Mouse (Mus musculus): ENCODE measurements around the gene Ctse. TPM values are rescaled to one million over a fixed set of nuclear protein-coding genes. Genes with fewer than 3 reads are reported as not detected.
"Not testable (repeated sequence)": the region's sequence is repeated elsewhere in the genome, so short reads cannot be mapped to it uniquely, and the experiment has no call there.

The Ctse gene
- polyA plus RNA-seq, 1 experiment = 0.65 TPM

DNA sequence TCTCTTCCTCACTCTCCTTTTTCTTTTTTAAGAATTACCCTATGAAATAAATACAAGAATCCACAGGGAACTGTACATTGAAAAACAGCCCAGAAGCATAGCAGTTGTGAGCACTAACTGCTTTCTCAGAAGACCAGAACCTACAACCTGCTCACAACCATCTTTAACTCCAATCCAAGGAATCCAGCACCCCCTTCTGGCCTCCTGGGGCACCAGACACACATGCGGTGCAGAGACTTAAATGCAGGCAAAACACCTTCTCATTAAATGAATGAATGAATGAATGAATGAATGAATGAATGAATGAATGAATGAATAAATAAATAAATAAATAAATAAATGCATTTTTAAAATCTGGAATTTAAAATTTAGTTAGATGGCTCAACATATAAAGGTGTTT lies 19.5 kb upstream of the Ctse start:
- no peaks in the 10 kb centered on the region for H3K4me1 ChIP-seq (ENCODE audit: control insufficient read depth, insufficient read depth, low read length)
- H3K4me3 ChIP-seq (replicated peaks; ENCODE audit: extremely low read depth, low read depth, low read length) = no peak overlapping the region
- 80% methylated on average over 1 of the region's 1 CpGs for WGBS
- no peak for TF ChIP-seq CTCF (IDR thresholded peaks at IDR 0.05; ENCODE audit: insufficient read depth, low read length)
- no peak for TF ChIP-seq POLR2A (IDR thresholded peaks at IDR 0.05; ENCODE audit: borderline replicate concordance, extremely low read depth, low read depth, low read length)
- no peak for DNase-seq

DNA sequence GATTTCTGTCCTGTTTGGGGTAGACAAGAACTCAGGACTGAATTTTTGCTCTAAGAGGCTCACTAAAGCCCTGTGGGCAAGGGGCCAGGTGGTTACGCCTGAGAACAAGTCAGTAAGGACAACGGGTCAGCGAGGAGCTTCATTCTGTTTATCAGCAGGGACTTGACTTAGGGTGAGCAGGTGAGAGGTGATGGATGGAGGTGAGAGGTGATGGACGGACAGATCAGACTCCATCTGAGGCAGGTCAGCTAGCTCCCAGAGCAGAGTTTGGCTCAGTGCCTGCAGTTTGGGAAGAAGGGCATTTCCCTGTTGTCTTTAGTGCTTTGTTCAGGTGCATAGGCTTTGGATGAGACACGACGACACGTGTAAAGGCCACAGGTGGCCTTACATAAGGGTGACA lies 18.8 kb upstream of the Ctse start:
- WGBS = 72% methylated on average over 7 of the region's 7 CpGs
- no peak for DNase-seq

DNA sequence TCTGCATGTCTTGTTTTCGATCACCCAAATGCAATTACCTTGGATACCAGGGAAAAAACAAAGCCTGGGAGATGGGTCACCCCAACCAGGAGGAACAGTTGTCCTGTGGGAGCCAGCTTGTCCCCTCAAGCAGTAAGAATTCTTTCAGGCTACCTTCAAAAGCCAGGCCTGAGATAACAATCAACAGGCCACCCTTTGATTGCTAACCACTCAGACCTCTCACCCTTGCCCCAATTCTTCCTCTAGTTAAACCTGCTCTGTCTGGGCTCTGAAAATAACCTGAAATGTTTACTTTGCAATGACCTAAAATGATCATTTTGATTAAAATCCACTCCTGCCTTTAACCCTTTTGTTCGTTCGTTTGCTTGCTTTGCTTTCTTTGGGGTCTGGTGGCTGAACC lies 14.5 kb upstream of the Ctse start:
- WGBS = 68% methylated on average over 3 of the region's 3 CpGs
- TF ChIP-seq CTCF (IDR thresholded peaks at IDR 0.05; ENCODE audit: insufficient read depth, low read length) (no peak), POLR2A (IDR thresholded peaks at IDR 0.05; ENCODE audit: borderline replicate concordance, extremely low read depth, low read depth, low read length) (no peak)
- DNase-seq = no peak
- Histone ChIP-seq H3K4me1 (ENCODE audit: control insufficient read depth, insufficient read depth, low read length) (no peaks in the 10 kb centered on the region), H3K4me3 (replicated peaks; ENCODE audit: extremely low read depth, low read depth, low read length) (no peak overlapping the region)

More for the DNA sequence above, 18.8 kb upstream of the Ctse start:
- TF ChIP-seq CTCF (IDR thresholded peaks at IDR 0.05; ENCODE audit: insufficient read depth, low read length) = no peak
- no peak for TF ChIP-seq POLR2A (IDR thresholded peaks at IDR 0.05; ENCODE audit: borderline replicate concordance, extremely low read depth, low read depth, low read length)
- Histone ChIP-seq H3K4me1 (ENCODE audit: control insufficient read depth, insufficient read depth, low read length) (no peaks in the 10 kb centered on the region), H3K4me3 (replicated peaks; ENCODE audit: extremely low read depth, low read depth, low read length) (no peak overlapping the region)

DNA sequence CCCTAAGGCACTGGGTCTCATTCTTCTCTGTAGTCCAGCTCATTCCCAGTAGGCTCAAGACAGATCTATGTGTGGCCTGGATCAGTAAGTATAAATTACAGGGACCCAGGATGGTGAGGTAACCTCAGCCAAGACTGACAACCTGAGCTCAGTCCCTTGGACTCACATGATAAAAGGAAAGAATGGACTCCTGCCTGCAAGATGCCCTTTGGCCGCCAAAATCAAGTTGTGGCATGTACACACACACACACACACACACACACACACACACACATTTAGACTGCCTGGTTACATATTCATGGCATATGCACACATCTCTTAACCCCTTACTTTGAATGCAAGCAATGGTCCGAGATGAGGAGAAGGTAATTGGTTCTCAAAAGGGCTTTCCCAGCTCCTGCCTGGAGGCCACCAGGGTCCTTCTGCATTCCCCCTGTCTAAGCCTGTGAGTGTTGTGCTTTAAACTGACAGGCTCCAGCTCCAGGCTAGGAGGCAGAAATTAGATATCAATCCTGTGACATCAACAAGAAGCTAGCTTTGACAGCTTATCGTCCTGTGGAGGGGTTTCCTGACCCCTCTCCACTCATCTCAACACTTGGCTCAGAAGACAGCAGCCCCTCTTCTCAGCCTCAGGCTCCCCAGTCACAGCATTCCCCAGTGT lies 13.8 kb upstream of the Ctse start:
- no peak overlapping the region for H3K4me3 ChIP-seq (replicated peaks; ENCODE audit: extremely low read depth, low read depth, low read length)
- DNase-seq = no peak
- H3K4me1 ChIP-seq (ENCODE audit: control insufficient read depth, insufficient read depth, low read length) = no peaks in the 10 kb centered on the region
- TF ChIP-seq CTCF (IDR thresholded peaks at IDR 0.05; ENCODE audit: insufficient read depth, low read length) (no peak), POLR2A (IDR thresholded peaks at IDR 0.05; ENCODE audit: borderline replicate concordance, extremely low read depth, low read depth, low read length) (no peak)
- WGBS = 56% methylated on average over 3 of the region's 3 CpGs

DNA sequence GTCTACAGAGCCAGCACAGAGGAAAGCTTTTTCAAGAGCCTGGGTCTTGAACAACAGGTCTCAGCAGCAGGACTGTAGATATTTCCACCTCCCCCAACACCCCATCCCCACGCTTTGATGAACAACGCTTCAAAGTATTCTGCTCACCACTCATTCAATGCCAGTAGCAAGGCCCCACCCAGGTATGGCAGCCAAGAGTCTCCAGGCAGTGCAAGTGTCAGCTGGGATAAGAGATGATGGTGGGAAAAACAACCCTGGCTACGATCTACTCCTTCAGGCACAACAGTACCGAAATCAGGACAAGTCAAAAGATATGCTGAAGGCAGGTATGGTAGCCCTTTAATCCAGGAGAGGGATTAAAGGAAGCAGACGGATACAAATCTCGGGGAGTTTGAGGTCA lies 11.9 kb upstream of the Ctse start:
- no peaks in the 10 kb centered on the region for H3K4me1 ChIP-seq (ENCODE audit: control insufficient read depth, insufficient read depth, low read length)
- H3K4me3 ChIP-seq (replicated peaks; ENCODE audit: extremely low read depth, low read depth, low read length) = no peak overlapping the region
- whole genome bisulfite sequencing = 81% methylated on average over 6 of the region's 6 CpGs
- DNase-seq = no peak
- TF ChIP-seq POLR2A (IDR thresholded peaks at IDR 0.05; ENCODE audit: borderline replicate concordance, extremely low read depth, low read depth, low read length) (no peak), CTCF (IDR thresholded peaks at IDR 0.05; ENCODE audit: insufficient read depth, low read length) (no peak)

DNA sequence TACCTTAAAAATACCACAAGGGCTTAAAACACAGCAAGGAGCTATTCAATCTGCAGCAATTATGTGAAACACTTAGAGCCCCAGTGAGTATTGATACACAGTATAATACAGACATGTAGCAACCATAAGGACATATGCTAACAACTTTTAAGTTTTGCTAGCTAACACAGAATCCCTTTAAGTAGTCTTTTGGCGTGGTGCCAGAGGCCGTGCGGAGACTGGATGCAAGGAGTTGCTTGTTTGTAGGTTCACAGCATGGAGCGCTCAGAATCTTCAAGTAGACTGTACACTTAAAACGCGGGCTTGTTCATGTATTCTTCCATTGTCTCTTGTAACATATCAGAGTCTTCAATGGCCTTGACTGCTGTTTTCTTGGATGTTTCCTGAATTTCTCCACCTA lies 5.9 kb upstream of the Ctse start:
- 52% methylated on average over 6 of the region's 6 CpGs for WGBS
- H3K4me1 ChIP-seq (ENCODE audit: control insufficient read depth, insufficient read depth, low read length); DNase-seq; H3K4me3 ChIP-seq (replicated peaks; ENCODE audit: extremely low read depth, low read depth, low read length): not testable (repeated sequence)

DNA sequence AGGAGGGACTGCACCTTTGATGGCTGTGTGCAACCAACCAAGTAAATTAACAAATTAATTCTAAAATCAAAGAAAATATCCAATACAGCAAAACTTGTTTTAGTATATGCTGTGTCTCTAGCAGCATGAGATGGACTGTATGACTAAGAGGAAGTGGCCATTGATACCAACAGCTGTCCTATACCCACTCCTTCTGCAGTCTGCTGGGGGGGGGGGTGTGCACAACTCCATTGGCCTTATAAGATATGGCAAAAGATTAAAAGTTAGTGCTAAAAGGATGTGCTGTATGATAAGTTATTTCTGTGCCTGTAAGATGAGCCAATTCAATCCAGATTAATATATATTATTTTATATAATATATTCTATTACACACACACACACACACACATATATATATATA lies 3.6 kb upstream of the Ctse start:
- Histone ChIP-seq H3K4me3 (replicated peaks; ENCODE audit: extremely low read depth, low read depth, low read length) (no peak overlapping the region), H3K4me1 (ENCODE audit: control insufficient read depth, insufficient read depth, low read length) (no peaks in the 10 kb centered on the region)
- DNase-seq = no peak
- TF ChIP-seq CTCF (IDR thresholded peaks at IDR 0.05; ENCODE audit: insufficient read depth, low read length) (no peak), POLR2A (IDR thresholded peaks at IDR 0.05; ENCODE audit: borderline replicate concordance, extremely low read depth, low read depth, low read length) (no peak)

DNA sequence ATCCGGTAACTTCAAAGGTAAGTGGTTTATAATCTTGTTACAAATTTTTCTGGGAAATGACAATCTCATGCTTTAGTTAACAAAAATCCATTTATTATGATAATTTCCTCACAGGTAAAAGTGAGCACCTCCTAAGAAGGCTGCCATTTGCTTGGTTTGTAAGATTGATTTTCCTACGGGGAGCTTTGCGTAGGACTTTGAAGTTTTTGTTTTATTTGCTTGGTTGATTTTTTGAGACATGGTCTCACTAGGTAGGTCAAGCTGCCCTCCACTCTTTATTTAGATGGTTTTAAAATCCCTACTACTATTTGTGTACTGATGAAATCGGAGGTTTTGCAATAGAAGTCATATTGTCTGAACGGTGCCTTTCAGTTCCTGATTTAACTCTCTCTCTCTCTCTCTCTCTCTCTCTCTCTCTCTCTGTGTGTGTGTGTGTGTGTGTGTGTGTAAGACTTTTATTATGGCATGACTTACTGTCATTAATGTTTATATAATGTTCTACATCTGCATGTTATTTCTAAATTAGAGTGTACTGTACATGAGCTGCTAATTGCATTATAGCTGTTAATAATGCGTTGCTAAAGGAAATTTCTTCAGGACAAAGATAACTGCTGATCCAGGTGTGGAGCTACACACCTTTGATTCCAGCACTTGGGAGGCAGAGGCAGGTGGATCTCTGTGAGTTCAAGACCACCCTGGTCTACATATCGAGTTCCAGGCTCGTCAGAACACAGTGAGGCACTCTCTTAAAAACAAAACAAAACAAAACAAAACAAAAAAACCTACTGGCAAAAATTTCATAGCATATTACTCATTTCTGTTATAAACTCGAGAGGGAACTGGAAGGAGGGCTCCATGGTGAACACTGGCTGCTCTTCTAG lies 675 bp downstream of the Ctse start:
- DNase-seq = no peak
- no peak overlapping the region for H3K4me3 ChIP-seq (replicated peaks; ENCODE audit: extremely low read depth, low read depth, low read length)
- TF ChIP-seq CTCF (IDR thresholded peaks at IDR 0.05; ENCODE audit: insufficient read depth, low read length) (no peak), POLR2A (IDR thresholded peaks at IDR 0.05; ENCODE audit: borderline replicate concordance, extremely low read depth, low read depth, low read length) (no peak)
- 61% methylated on average over 9 of the region's 9 CpGs for WGBS
- H3K4me1 ChIP-seq (ENCODE audit: control insufficient read depth, insufficient read depth, low read length) = no peaks in the 10 kb centered on the region

DNA sequence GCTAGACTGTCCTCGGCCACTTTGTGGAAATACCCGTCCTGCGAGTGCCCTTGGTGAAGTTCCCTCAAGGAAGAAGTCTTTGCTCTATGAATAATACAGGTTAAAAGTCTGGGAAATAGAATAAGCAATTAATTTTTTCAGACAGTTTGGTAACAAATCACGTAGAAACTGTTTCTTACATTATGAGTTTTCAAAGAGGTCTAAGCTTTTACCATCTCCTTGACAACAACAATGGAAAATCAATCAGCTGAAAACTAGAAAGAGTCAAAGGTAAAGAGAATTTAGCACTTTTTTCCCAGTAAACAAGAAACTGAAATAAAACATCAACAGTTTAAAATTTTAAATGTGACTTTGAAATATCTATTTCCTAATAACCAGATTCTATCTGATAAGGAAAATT lies 2.0 kb downstream of the Ctse start:
- no peak for TF ChIP-seq CTCF (IDR thresholded peaks at IDR 0.05; ENCODE audit: insufficient read depth, low read length)
- TF ChIP-seq POLR2A (IDR thresholded peaks at IDR 0.05; ENCODE audit: borderline replicate concordance, extremely low read depth, low read depth, low read length) = no peak
- DNase-seq = no peak
- H3K4me3 ChIP-seq (replicated peaks; ENCODE audit: extremely low read depth, low read depth, low read length) = no peak overlapping the region
- WGBS = 82% methylated on average over 4 of the region's 4 CpGs
- H3K4me1 ChIP-seq (ENCODE audit: control insufficient read depth, insufficient read depth, low read length) = no peaks in the 10 kb centered on the region

DNA sequence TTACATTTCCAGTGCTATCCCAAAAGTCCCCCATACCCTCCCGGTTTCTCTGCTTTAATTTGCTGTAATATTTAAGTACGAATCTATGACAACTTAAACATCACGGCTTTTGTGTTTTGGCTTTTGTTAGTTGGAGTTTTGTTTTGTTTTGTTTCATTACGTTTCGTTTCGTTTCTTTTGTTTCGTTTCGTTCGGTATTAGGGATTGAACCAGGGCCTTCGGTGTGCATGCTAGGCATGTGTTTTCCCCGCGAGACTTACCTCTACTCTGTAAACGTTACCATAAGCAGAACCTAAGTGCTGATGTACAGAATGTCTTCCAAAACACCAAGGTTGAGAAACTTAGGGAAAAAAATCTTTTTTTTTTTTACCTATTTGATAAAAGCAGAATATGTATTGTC lies 3.5 kb downstream of the Ctse start:
- DNase-seq = no peak
- 92% methylated on average over 13 of the region's 13 CpGs for WGBS
- Histone ChIP-seq H3K4me3 (replicated peaks; ENCODE audit: extremely low read depth, low read depth, low read length) (no peak overlapping the region), H3K4me1 (ENCODE audit: control insufficient read depth, insufficient read depth, low read length) (no peaks in the 10 kb centered on the region)
- TF ChIP-seq POLR2A (IDR thresholded peaks at IDR 0.05; ENCODE audit: borderline replicate concordance, extremely low read depth, low read depth, low read length) = no peak
- no peak for TF ChIP-seq CTCF (IDR thresholded peaks at IDR 0.05; ENCODE audit: insufficient read depth, low read length)

Measured in lung, adult 2 months (tissue).